Mouse (Mus musculus): ENCODE data around the gene Iqcn. TPM values are rescaled to one million over a fixed set of nuclear protein-coding genes. Genes with fewer than 3 reads are reported as not detected.

Iqcn gene
- total RNA-seq, 2 experiments from 2014 or later, result not detected

- ATAC-seq (replicated peaks; ENCODE audit: low FRiP score, poor library complexity, severe bottlenecking), result peak; percentile 71
Observed at GRCm38 (mm10) chr8:70698310-70699109, 4.7 kb upstream of the Iqcn start, which contains the start of gene Jund. Jund (plus strand) TSS chr8:70698949.

GRCm38 (mm10) chr8:70699116-70699833, 4.0 kb upstream of the Iqcn start:
- ATAC-seq (replicated peaks; ENCODE audit: low FRiP score, poor library complexity, severe bottlenecking), result no peak

- ATAC-seq (replicated peaks; ENCODE audit: low FRiP score, poor library complexity, severe bottlenecking), result peak; percentile 12; the same call in 1 of the 2 replicates
Observed at GRCm38 (mm10) chr8:70699834-70700554, 3.3 kb upstream of the Iqcn start.

- peak; percentile 25 for ATAC-seq (replicated peaks; ENCODE audit: low FRiP score, poor library complexity, severe bottlenecking)
Observed at GRCm38 (mm10) chr8:70700555-70700922, 2.7 kb upstream of the Iqcn start.

- no peak for ATAC-seq (replicated peaks; ENCODE audit: low FRiP score, poor library complexity, severe bottlenecking)
Observed at GRCm38 (mm10) chr8:70701048-70701981, 1.9 kb upstream of the Iqcn start.

- no peak for ATAC-seq (replicated peaks; ENCODE audit: low FRiP score, poor library complexity, severe bottlenecking)
Observed at GRCm38 (mm10) chr8:70701982-70702841, 1.0 kb upstream of the Iqcn start.

- ATAC-seq (replicated peaks; ENCODE audit: low FRiP score, poor library complexity, severe bottlenecking), result no peak
Observed at GRCm38 (mm10) chr8:70702842-70703182, 445 bp upstream of the Iqcn start.

- no peak for ATAC-seq (replicated peaks; ENCODE audit: low FRiP score, poor library complexity, severe bottlenecking)
Observed at GRCm38 (mm10) chr8:70708281-70708680, 5.0 kb downstream of the Iqcn start.

- no peak for ATAC-seq (replicated peaks; ENCODE audit: low FRiP score, poor library complexity, severe bottlenecking)
Observed at GRCm38 (mm10) chr8:70709794-70710193, 6.5 kb downstream of the Iqcn start.

GRCm38 (mm10) chr8:70710296-70710695, 7.0 kb downstream of the Iqcn start:
- no peak for ATAC-seq (replicated peaks; ENCODE audit: low FRiP score, poor library complexity, severe bottlenecking)

GRCm38 (mm10) chr8:70711041-70711440, 7.8 kb downstream of the Iqcn start:
- no peak for ATAC-seq (replicated peaks; ENCODE audit: low FRiP score, poor library complexity, severe bottlenecking)

GRCm38 (mm10) chr8:70713991-70714390, 10.7 kb downstream of the Iqcn start:
- no peak for ATAC-seq (replicated peaks; ENCODE audit: low FRiP score, poor library complexity, severe bottlenecking)

- ATAC-seq (replicated peaks; ENCODE audit: low FRiP score, poor library complexity, severe bottlenecking), result no peak
Observed at GRCm38 (mm10) chr8:70715086-70715485, 11.8 kb downstream of the Iqcn start.

- no peak for ATAC-seq (replicated peaks; ENCODE audit: low FRiP score, poor library complexity, severe bottlenecking)
Observed at GRCm38 (mm10) chr8:70716521-70717400, 13.5 kb downstream of the Iqcn start.

GRCm38 (mm10) chr8:70718297-70718696, 15.0 kb downstream of the Iqcn start, which contains the start of gene Gm3336:
Gm3336 (plus strand) TSS chr8:70718543.
- peak; percentile 74 for ATAC-seq (replicated peaks; ENCODE audit: low FRiP score, poor library complexity, severe bottlenecking)

- ATAC-seq (replicated peaks; ENCODE audit: low FRiP score, poor library complexity, severe bottlenecking), result no peak
Observed at GRCm38 (mm10) chr8:70719796-70720270, 16.6 kb downstream of the Iqcn start.

GRCm38 (mm10) chr8:70720739-70721138, 17.5 kb downstream of the Iqcn start:
- ATAC-seq (replicated peaks; ENCODE audit: low FRiP score, poor library complexity, severe bottlenecking), result 0 out of 2 replicates have a peak, but pooled peaks have one; percentile 33
